Mouse (Mus musculus) cerebellum, adult 18-20 months (tissue): Measurements from ENCODE around the gene Nif3l1.

ENCODE experiments used
- DNase-seq, 2 experiments: peaks; one replicate each; pipeline ENCODE4 v3.0.0; 2021

Nif3l1 gene

DNA sequence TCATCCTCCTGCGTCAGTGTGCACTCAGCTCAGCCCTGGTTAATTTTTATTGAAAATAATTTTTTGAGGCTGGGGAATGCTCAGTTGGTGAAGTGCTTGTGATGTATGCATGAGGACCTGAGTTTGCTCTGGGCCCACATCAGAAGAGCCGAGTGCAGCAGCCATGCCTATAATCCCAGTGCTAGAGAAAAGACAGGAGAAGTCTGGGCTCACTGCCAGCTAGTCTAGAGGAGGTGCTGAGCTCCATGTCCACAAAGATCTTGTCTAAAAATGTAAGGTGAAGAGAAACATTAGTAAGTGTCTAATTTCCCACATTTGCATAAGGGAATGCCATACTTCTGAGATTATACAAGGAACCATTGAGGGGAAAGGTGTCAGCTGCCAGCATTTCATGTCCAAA is 13.9 kb downstream of the Nif3l1 start:
- DNase-seq, result peak; percentile 34 to 43

DNA sequence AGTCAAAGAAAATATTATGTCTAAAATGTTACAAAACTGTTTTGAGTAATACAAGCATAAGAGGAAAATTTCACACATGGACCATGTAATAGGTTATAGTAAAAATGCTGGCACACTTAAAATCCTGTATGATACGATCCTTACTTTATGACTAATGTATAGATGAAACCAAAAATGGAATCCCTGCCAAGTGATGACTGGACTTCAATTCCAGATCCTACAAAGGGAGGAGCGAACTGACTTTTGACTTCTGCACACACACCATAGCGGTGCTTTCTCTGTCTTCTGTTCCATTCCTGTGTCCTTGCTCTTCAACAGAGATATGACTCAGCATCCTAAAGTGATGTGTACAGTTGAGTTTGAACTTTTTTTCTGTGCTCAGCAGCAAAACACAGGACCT is 15.6 kb downstream of the Nif3l1 start:
- no peak for DNase-seq

DNA sequence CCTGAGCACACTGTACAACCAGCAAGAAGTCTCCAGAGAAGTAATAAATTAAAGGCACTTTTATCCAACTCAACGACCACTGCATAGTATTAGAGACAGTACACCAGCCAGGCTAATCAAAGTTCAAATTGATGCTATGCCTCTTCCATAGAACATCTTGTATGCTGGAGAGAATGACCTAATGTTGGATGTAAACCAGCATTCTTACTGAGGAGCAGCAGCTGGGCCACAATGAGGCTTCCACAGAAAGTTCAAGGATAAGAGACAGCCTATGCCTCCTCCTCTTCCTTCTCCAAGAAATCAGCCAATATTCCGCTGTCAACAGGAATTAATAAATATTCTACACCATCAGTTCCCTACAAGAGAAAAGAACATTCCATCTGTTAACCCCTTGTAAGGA is 19.0 kb downstream of the Nif3l1 start:
- no peak for DNase-seq

DNA sequence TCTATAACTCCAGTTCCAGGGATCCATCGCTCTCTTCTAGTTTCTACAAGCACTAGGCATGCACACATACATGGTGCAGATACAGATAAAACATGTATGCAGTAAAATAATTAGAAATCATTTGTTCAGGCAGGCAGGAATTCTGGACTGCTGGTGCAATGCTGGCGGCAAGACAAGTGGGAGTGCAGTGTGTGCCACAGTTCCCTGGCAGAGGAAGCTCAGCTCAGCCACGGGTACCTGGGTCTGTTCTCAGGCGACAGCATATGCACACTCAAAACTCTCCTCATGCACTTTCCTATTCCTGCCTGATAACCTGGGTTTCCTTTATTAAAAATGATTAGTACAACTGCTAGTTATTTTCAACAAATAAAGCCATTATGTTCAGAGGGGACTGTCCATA is 20.1 kb downstream of the Nif3l1 start:
- DNase-seq, result peak; percentile 58 to 68

DNA sequence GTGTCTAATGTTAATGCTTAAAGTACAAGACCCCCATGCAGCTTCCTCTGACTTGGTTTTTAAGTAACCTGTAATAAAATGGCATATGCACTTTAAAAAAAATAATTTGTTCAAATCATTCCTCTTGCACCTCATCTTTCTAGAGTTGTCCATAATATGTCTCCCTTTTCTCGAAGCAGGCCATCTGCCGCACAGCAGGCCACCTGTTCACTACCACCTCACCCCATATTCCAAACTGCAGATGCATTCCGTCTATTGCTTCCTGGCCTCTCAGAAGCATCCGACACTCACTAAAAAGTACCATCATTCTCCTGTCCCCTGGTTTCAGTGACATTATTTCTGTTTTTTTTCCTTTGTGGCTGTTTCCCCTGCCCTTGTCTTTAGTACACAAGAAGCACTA is 20.6 kb downstream of the Nif3l1 start:
- DNase-seq, result peak; percentile 47 to 51

DNA sequence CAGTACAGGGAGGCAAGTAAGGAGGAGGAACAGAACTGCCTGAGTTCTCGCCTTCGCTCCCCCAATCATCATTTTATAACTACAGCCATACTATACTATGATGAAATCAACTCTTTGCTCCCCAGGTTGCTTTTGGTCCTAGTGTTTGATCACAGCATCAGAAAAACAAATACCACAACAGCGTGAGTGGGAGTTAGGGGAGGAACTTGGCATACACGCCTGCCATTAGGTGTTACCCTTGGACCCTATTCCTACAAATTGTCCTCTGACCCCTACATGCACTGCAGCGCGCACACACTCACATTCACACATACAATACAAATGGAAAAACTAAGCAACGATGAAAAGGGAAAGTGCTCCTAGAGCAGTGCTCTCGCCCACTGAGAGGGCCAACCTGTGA is 30.7 kb downstream of the Nif3l1 start:
- no peak for DNase-seq

DNA sequence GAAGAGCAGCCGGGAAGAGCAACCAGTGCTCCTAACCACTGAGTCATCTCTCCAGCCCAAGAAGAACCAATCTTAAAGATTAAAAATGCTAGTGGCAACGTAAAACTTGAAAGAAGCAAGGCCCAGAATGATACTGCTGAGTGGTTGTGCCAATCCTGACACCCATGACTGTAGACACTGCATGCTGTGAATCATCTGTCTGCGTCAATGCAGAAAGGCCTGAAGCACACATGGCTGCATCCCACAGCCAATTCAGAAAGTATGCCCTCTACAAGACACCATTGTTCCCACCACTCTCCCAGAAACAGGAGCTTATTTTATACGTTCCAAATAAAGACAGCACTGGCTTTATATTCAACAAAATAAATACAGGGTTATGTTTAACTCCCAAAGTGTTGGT is 37.7 kb downstream of the Nif3l1 start:
- DNase-seq, result no peak

DNA sequence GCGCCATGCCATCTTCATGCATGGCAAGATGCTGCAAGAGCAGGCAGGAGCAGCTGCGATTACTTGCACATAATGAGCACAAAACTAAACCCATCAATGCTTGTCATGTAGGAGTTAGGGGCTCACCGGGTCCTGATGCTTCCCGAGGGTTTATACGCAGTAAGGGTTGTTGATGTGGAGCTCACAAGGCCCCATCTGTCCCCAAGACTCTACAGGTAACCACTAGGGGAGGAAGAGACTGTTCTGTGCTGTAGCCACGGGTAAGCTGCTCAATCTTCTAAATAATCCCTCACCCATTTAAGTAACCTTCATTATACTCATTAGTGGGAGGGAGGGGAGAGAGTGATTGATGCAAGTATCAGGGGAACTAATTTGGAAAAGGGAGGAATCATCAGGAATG is 50.7 kb downstream of the Nif3l1 start:
- no peak for DNase-seq

DNA sequence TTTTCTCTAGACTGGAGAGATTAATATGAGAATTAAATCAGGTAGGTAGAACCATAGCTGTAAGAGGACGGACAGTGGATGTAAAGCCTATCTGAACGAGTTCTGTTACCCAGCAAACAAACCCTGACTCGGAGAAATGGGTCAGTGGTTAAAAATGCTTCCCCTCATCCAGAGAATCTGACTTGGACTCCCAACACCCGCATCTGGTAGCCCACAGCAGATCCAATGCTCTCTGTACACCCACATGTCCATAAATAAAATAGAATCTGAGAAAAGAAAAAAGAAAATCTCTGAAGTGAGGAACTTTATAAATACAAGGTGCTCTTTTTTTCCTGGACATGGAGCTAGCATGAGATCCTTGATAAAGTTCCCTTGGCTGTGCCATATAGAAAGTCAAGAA is 52.7 kb downstream of the Nif3l1 start:
- DNase-seq, result no peak

DNA sequence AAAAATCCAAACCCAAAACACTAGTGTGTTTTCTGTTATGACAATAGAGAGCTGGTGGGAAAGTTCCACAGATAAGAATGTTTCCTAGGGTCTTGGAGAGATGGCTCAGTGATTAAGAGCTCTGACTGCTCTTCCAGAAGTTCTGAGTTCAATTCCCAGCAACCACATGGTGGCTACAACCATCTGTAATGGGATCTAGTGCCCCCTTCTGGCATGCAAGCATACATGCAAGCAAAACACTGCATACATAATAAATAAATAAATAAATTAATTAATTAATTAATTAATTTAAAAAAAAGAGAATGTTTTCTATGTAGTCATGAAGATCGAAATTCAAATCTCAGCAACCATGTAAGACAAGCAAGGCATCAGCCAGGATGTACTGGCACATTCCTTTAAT is 53.8 kb downstream of the Nif3l1 start:
- no peak for DNase-seq

DNA sequence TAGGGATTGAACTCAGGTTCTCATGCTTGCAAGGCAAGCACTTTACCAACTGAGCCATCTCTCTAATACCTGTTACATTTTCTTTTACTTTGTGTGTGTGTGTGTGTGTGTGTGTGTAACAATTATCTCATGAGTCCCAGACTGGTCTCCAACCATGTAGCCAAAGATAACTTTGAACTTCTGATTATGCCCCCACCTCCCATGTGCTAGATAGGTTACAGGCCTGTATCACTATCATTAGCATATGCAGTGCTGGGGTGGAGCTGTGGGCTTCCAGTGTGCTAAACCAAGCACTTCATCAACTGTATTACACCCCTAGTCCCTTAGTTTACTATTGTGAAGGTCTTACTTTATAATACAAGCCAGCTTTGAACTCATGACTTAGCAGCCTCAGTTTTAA is 58.2 kb downstream of the Nif3l1 start:
- DNase-seq, result no peak

DNA sequence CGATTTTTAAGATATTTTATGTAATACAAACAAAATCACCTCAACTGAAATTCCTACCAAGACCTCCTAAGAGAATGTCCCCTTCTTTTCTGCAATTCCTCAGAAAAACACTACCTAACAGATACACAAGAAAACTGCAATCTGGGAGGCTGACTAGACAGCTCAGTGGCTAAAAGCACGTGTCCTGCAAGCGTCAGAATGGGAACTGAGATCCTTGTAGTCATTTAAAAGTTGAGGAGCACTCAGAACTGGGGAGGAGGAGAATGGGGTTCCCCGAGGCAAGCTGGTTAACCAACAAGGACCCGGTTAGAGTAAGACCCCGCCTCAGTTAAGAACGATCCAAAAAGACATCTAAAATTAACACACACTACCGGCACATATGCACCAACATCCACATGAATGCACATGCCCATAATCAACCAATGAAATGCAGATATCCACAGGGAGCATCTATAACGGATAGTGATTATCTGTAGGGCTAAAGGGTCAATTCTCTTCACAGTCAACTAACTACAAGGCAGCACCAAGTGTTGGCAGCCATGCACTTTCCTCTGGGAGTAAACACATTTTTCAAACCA is 58.9 kb downstream of the Nif3l1 start:
- DNase-seq, result no peak

DNA sequence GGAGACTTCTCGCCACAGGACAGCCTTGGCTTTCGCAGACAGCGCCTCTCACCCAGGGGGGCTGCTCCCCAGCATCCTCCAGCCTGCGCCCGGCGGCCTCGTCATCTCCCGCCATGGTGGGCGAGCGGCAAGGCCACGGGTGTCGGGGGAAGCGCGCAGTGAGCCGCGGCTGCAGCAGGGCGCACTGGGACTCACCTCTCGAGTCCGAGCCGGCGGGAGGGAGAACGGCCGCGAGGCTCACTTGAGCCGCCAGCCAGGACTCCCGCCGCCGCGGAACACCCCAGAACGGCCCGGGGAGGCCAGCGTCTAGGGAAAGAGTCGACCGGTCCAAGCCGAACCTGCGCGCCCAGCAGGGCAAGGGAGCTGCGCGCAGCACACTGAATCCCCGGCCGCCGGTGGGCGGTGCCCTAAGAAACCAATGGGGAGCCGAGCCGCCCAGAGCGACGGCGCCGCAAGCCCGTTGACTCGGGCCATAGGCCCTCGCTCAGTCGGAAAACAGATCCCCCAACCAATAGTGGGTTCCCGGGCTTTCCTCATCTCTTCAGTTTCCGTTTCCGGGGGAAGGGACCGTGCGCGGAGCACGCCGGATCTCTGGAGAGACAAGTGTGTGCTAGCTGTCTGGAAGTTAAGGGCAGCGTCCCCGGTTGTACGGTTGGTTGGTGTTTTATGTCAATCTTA is 59.8 kb downstream of the Nif3l1 start, which contains the start of gene Orc2:
Gene Orc2, minus strand, starts transcription at position 533 of the 678 bp plus-strand sequence.
- peak; percentile 92 to 94 for DNase-seq

DNA sequence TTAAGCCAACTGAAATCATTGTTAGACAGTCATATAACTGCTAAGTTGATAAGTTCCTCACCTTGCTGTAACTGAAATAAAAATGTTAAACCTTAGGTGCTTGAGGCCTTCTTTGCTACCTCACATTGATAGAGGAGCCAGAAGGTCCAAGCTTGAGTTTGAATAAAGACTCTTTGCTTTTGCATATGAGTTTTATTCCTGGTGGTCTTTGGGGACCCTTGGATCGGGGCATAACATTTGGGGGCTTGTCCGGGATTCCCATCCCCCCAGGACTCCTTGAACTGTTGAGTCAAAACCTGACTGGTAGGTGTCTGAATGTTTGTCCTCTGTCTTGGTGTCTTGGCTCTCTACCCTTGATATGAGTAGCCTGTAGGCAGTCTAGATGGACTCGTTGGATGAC is 62.3 kb downstream of the Nif3l1 start:
- DNase-seq, result no peak
